In the genomic region with DNA sequence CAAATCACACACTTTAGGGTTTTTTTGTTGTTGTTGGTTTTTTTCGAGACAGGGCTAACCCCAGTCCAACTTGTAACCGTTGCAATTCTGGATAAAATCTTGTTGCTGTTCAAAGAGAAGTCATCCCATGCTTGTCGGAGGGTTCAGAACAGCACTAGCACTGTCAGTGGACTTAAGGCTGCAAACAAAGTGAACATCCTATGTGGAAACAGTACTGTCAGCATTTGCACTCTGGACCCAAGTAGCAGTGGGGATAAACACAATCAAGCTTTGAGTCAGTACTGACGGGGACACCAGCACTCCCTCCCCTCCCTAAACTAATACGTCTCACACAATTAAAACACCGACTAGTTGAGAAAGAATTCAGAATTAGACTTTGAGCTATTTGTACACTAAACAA, we compare ENCODE assay signal across 26 mouse cellular contexts. TPM values are rescaled to one million over a fixed set of nuclear protein-coding genes. Genes with fewer than 3 reads are reported as not detected.
"Had no signal": no experiment of that assay in that cellular context is flagged by ENCODE, and none has a peak within 500 bp of the region (broad histone marks: within the 10 kb centered on the region; RNA-seq: fewer than 3 reads in every experiment).

No protein-coding gene starts in this region.

- ATAC-seq: intestine, postnatal 0 days; lung, postnatal 0 days had no signal

- H3K9me3 ChIP-seq: limb, embryonic 12.5 days; limb, embryonic 15.5 days; liver, embryonic 15.5 days had no signal

- H3K4me2 ChIP-seq: limb, embryonic 12.5 days; limb, embryonic 15.5 days; liver, embryonic 15.5 days; lung, embryonic 14.5 days had no signal

- H3K4me3 ChIP-seq: limb, embryonic 12.5 days; limb, embryonic 15.5 days; liver, embryonic 15.5 days had no signal

- DNase-seq: kidney, postnatal 10 days; left cerebral cortex, postnatal 4 days; lung, embryonic 14.5 days; midbrain, embryonic 14.5 days; thymus, adult 2 months; thymus, postnatal 14 days; thymus, postnatal 4 days had no signal

- H3K9ac ChIP-seq: limb, embryonic 12.5 days; limb, embryonic 15.5 days; liver, embryonic 15.5 days; lung, embryonic 14.5 days had no signal

- H3K4me1 ChIP-seq: limb, embryonic 12.5 days; limb, embryonic 15.5 days had no signal

- H3K27ac ChIP-seq: limb, embryonic 12.5 days; limb, embryonic 15.5 days; liver, embryonic 15.5 days; macrophage; stomach, postnatal 0 days had no signal

- H3K27me3 ChIP-seq: limb, embryonic 12.5 days; limb, embryonic 15.5 days; liver, embryonic 15.5 days had no signal

RNA-seq across cellular contexts. Expression of gene Msmb, which starts 39.0 kb away (rescaled TPM):
- total RNA-seq: layer of hippocampus, adult 8-10 months; layer of hippocampus, postnatal 14 days; left cerebral cortex, adult 8-10 months; left cerebral cortex, postnatal 14 days; left cerebral cortex, postnatal 4 days; megakaryocyte, adult 5-6 weeks; midbrain, postnatal 0 days had no signal
- polyA plus RNA-seq: intestine, embryonic 14.5 days; intestine, postnatal 0 days; limb, embryonic 12.5 days; limb, embryonic 15.5 days; lung, embryonic 14.5 days; lung, postnatal 0 days; macrophage; midbrain, embryonic 14.5 days; midbrain, postnatal 0 days; neural tube, embryonic 11.5 days; neural tube, embryonic 14.5 days; small intestine, adult 2 months; spleen, adult 2 months; stomach, embryonic 14.5 days; stomach, postnatal 0 days; thymus, adult 2 months had no signal
